Mouse (Mus musculus) small intestine, adult 2 months (tissue): ENCODE data around the gene Msi1.

Source experiments
- CTCF ChIP-seq: fragments of 200-500 bp; IDR thresholded peaks from 2 replicates; pipeline ENCODE4 v1.5.1; 2012; ENCODE audit warnings: low read depth, mild to moderate bottlenecking, control low read depth, inconsistent platforms, low read length, moderate library complexity, mixed read lengths; ENCODE audit not compliant: insufficient replicate concordance, insufficient read length; ENCODE audit errors: extremely low read depth
- POLR2A ChIP-seq: fragments of 200-500 bp; IDR thresholded peaks from 2 replicates; pipeline ENCODE4 v1.6.1; 2012; ENCODE audit warnings: low read depth, mild to moderate bottlenecking, control low read depth, inconsistent platforms, low read length, moderate library complexity

- TF ChIP-seq CTCF (no peak), POLR2A (no peak)
These were observed 64.0 kb downstream of the Msi1 start for GRCm38 (mm10) chr5:115493441-115493840.
